Mouse (Mus musculus): Measurements from ENCODE around the gene Pmm2. TPM values are rescaled to one million over a fixed set of nuclear protein-coding genes. Genes with fewer than 3 reads are reported as not detected.

Pmm2 gene
- polyA plus RNA-seq (2012; rRNA removed; ENCODE audit: low replicate concordance), result 221 and 282 TPM in 2 replicates

DNA sequence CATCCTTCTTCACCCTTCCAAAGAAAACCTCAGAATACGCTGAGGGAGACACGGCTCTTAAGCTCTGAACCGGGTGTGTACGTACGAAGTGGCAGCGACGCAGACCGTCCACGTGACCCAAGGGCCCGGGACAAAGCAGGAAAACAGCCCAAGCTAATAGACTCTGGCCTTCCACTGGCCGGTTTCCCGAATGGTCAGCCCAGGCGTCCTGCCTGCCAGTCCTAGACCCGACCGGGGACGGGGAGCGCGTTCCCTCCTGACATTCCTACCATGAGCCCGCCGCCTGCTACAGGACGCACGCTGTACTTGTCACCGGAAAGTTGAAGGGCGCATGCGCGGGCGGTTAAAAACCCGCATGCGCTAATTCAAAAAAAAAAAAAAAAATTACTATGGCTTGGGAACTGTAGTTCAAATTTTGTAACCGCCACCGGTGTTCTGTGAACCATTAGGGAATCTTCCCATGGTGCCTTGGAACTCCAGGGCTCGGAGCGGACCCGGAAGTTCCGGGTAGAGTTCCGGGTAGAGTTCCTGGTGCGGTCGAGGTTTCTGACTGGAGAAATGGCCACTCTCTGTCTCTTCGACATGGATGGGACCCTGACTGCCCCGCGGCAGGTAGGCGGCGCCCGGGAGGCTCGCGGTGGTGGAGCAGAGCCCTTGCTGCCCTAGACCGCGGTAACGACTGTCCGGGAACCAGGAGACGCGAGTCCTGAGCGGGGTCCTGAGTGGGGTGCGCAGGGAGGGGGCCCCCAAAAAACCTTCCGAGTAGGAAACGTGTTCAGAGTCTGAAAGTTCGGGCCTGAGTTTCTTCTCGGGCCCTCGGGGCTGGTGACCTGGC lies at the start of gene Pmm2, which contains the start of gene Tmem186:
Gene Pmm2, plus strand, starts transcription at position 458 of the 835 bp plus-strand sequence.
Gene Tmem186, minus strand, starts transcription at position 496 of the 835 bp plus-strand sequence.

DNA sequence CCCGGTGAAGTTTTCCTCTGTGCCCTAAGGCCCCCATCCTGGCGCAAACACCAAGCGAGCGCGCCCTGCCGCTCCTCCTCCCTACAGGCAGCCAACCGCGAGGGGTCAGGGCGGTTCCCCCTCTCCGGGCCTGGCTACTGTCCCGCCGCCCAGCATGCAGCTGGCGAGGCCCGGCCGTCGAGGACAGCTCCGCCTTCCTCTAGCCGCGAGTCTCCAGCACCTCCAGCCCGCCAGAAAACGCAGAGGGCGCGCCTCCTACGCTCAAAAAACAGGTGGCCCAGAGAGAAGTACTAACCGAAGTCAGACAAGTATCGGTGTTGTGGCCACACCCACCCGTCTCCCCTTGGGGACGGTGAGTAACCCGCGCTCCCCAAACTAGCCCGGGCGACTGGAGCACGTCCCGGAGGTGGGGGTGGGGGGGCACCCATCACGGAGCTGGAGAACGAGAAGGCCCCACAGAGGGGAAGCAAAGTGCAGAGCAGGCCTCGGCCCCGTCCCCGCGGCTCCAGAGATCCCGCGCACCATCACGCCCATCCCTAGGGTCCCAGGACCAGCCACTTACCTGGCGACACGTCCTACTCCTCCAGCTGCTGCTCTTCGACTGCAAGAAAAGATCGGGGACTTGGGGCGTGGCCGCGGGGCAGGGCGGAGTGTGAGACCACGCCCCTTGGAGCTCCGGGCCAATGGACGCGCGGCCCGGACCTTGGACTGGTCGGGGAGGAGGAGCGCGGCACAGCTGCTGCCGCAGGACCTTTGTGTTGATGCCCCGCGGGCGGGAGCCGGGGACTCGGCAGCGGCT lies 34.3 kb downstream of the Pmm2 start, which contains the start of gene Carhsp1:
Gene Carhsp1, minus strand, starts transcription at position 605 of the 799 bp plus-strand sequence.

GRCm38 (mm10) chr16:8680470-8680869 lies 43.0 kb downstream of the Pmm2 start, which contains the start of gene Gm5767:
Gm5767 (plus strand) TSS chr16:8680770.

Other genes starting within 250 kb of the Pmm2 start
- not detected in 2 replicates for gene Tmem114, start 212.5 kb upstream of the Pmm2 start, polyA plus RNA-seq (2012; rRNA removed; ENCODE audit: low replicate concordance)
- gene Mettl22, start 166.9 kb upstream of the Pmm2 start, polyA plus RNA-seq (2012; rRNA removed; ENCODE audit: low replicate concordance), result 6.6 and 11.4 TPM in 2 replicates
- 13.9 and 14.2 TPM in 2 replicates for gene Abat, start 124.2 kb upstream of the Pmm2 start, polyA plus RNA-seq (2012; rRNA removed; ENCODE audit: low replicate concordance)
- 6.6 and 10.4 TPM in 2 replicates for gene Tmem186, start within 50 bp of the Pmm2 start, polyA plus RNA-seq (2012; rRNA removed; ENCODE audit: low replicate concordance)
- 78.5 and 171 TPM in 2 replicates for gene Carhsp1, start 34.5 kb downstream of the Pmm2 start, polyA plus RNA-seq (2012; rRNA removed; ENCODE audit: low replicate concordance)
- 0.54 and 0.81 TPM in 2 replicates for gene Gm5767, start 43.1 kb downstream of the Pmm2 start, polyA plus RNA-seq (2012; rRNA removed; ENCODE audit: low replicate concordance)
- gene Usp7, start 154.6 kb downstream of the Pmm2 start, polyA plus RNA-seq (2012; rRNA removed; ENCODE audit: low replicate concordance), result 6.3 and 6.8 TPM in 2 replicates
- gene 1810013L24Rik, start 192.4 kb downstream of the Pmm2 start, polyA plus RNA-seq (2012; rRNA removed; ENCODE audit: low replicate concordance), result 5.1 and 8.1 TPM in 2 replicates

All from duodenum, adult 2 months (tissue).